8 mouse cellular contexts compared by ENCODE assay signal in the genomic region with DNA sequence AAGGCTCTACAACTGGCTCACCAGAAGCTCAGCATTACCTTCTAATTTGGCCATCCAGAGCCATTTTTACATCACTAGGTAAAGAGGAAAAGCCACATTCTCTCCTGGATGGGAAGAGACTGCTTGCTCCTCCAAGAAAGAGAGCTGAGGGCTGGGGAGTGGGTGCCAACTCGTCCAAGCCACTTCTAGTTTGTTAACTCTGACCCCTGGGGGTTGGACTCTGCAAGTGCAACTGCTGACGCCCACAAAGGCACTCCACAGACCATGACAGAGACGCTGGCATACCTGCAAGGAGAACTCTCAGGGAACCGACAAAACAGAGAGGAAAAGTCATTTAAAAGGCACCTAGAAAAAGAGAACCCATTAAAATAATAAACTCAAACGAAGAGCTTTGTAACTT.
DNase-seq lines count a peak whose midpoint lies in the region; ATAC-seq lines count a peak whose summit lies in the region.

No protein-coding gene starts in this region.

- H3K4me1 ChIP-seq in hindbrain, embryonic 14.5 days (replicated peaks; ENCODE audit: control insufficient read depth, insufficient read depth, low read length), result no peaks in the 10 kb centered on the region

- WGBS in hindbrain, embryonic 14.5 days, result 6% methylated on average over 5 of the region's 5 CpGs

- H3K4me3 ChIP-seq in hindbrain, embryonic 14.5 days (replicated peaks; ENCODE audit: low read length), result no peak overlapping the region

- no peaks in the 10 kb centered on the region for H3K27me3 ChIP-seq in hindbrain, embryonic 14.5 days (ENCODE audit: control insufficient read depth, insufficient read depth, low read length)

- no peaks in the 10 kb centered on the region for H3K36me3 ChIP-seq in hindbrain, embryonic 14.5 days (replicated peaks; ENCODE audit: control insufficient read depth, insufficient read depth)

- H3K9me3 ChIP-seq in hindbrain, embryonic 14.5 days (ENCODE audit: control insufficient read depth, low read length), result no peaks in the 10 kb centered on the region

- H3K9ac ChIP-seq in hindbrain, embryonic 14.5 days, result no peak overlapping the region

- ATAC-seq in hindbrain, embryonic 14.5 days (ENCODE audit: low FRiP score), result peak; percentile 93

- no peak overlapping the region for H3K4me2 ChIP-seq in hindbrain, embryonic 14.5 days (replicated peaks)

- no peak overlapping the region for H3K27ac ChIP-seq in hindbrain, embryonic 14.5 days

- peak; percentile 79 for DNase-seq in MN1 (ENCODE audit: low spot score)
- DNase-seq in cerebellum, adult 9-10 months, result peak; percentile 25
- DNase-seq in frontal cortex, adult 2 months (ENCODE audit: extremely low spot score in 1 of 2, low spot score in 1 of 2), result peak; percentile 23 to 85
- peak; percentile 84 for DNase-seq in hindbrain, embryonic 14.5 days (ENCODE audit: low spot score)
- DNase-seq in layer of hippocampus, postnatal 14 days (ENCODE audit: low spot score in 2 of 2), result peak; percentile 68 to 72
- peak; percentile 82 for DNase-seq in lung, postnatal 14 days
- peak; percentile 80 for DNase-seq in retina, postnatal 1 day
- DNase-seq in urinary bladder, adult 18-20 months (ENCODE audit: low spot score in 2 of 2), result peak; percentile 28 to 49

Comparison
In these comparisons a context has a peak if more than half of its experiments do, and no peak if none do; other contexts are left out.
1. DNase-seq: peak in every context shown above with its lines; median percentile 84 in hindbrain, embryonic 14.5 days; 82 in lung, postnatal 14 days; 80 in retina, postnatal 1 day; 79 in MN1; 70 in layer of hippocampus, postnatal 14 days; 54 in frontal cortex, adult 2 months; 38 in urinary bladder, adult 18-20 months; 25 in cerebellum, adult 9-10 months.